Mouse (Mus musculus) ES-Bruce4 (cell line): Measurements from ENCODE around the gene Pms2. TPM values are rescaled to one million over a fixed set of nuclear protein-coding genes. Genes with fewer than 3 reads are reported as not detected.

Source experiments
- H3K27ac ChIP-seq: 2 replicates; pipeline ENCODE4 v1.5.1; 2012; ENCODE audit warnings: low read length, inconsistent platforms; ENCODE audit not compliant: insufficient read depth
- H3K27me3 ChIP-seq: 2 replicates; pipeline ENCODE4 v1.6.1; 2012; ENCODE audit warnings: mild to moderate bottlenecking, low read length, inconsistent platforms; ENCODE audit not compliant: control insufficient read depth, poor library complexity, insufficient read depth, severe bottlenecking
- H3K36me3 ChIP-seq: 2 replicates; pipeline ENCODE4 v1.6.1; 2012; ENCODE audit warnings: inconsistent platforms, mild to moderate bottlenecking, low read length, moderate library complexity; ENCODE audit not compliant: control insufficient read depth, poor library complexity, insufficient read depth, severe bottlenecking
- H3K4me1 ChIP-seq: one replicate; pipeline ENCODE4 v1.8.1; 2011; ENCODE audit warnings: low read length; ENCODE audit not compliant: control insufficient read depth, insufficient read depth
- H3K4me3 ChIP-seq: 2 replicates; pipeline ENCODE4 v1.5.1; 2011; ENCODE audit warnings: low read depth, mild to moderate bottlenecking, low read length
- H3K9ac ChIP-seq: 2 replicates; pipeline ENCODE4 v1.6.1; 2012; ENCODE audit warnings: low read depth, mild to moderate bottlenecking, inconsistent platforms; ENCODE audit not compliant: poor library complexity, severe bottlenecking
- H3K9me3 ChIP-seq: replicated peaks from 2 replicates; pipeline ENCODE4 v1.6.1; 2012; ENCODE audit warnings: mild to moderate bottlenecking, low read length, inconsistent platforms; ENCODE audit not compliant: control insufficient read depth, poor library complexity, insufficient read depth, severe bottlenecking
- CTCF ChIP-seq: IDR thresholded peaks from one replicate; pipeline ENCODE4 v1.8.1; 2011; ENCODE audit warnings: low read depth, low read length
- EP300 ChIP-seq: IDR thresholded peaks from 2 replicates; pipeline ENCODE4 v1.6.1; 2011; ENCODE audit warnings: low read depth, low read length; ENCODE audit not compliant: insufficient read depth
- POLR2A ChIP-seq: IDR thresholded peaks from one replicate; pipeline ENCODE4 v1.8.1; 2011; ENCODE audit warnings: low read length; ENCODE audit not compliant: insufficient read depth
- polyA plus RNA-seq: library from polyadenylated mRNA; stranded (reverse); fragments of >200 nt; gene quantifications from 2 replicates; pipeline ENCODE4 v1.2.4, GENCODE M21; 2011; ENCODE audit warnings: low read depth; ENCODE audit not compliant: missing spikeins, insufficient read depth, insufficient read length

The Pms2 gene
- polyA plus RNA-seq, 1 experiment, result 29.7 TPM

GRCm38 (mm10) chr5:143936156-143936555 is 26.4 kb downstream of the Pms2 start:
- no peak overlapping the region for H3K4me3 ChIP-seq
- TF ChIP-seq CTCF (no peak), POLR2A (no peak), EP300 (no peak)
- H3K4me1 ChIP-seq, result no peaks in the 10 kb centered on the region
- no peaks in the 10 kb centered on the region for H3K27me3 ChIP-seq
- H3K9ac ChIP-seq, result no peak overlapping the region
- no peaks in the 10 kb centered on the region for H3K36me3 ChIP-seq
- H3K9me3 ChIP-seq, result no peaks in the 10 kb centered on the region
- H3K27ac ChIP-seq, result no peak overlapping the region

- Histone ChIP-seq H3K27me3 (no peaks in the 10 kb centered on the region), H3K27ac (no peak overlapping the region), H3K9ac (no peak overlapping the region), H3K36me3 (no peaks in the 10 kb centered on the region), H3K4me3 (no peak overlapping the region), H3K9me3 (no peaks in the 10 kb centered on the region), H3K4me1 (no peaks in the 10 kb centered on the region)
- TF ChIP-seq EP300 (no peak), CTCF (no peak), POLR2A (no peak)
Observed at GRCm38 (mm10) chr5:143941588-143941987, 31.8 kb downstream of the Pms2 start.

- no peaks in the 10 kb centered on the region for H3K36me3 ChIP-seq
- no peaks in the 10 kb centered on the region for H3K9me3 ChIP-seq
- H3K4me3 ChIP-seq, result no peak overlapping the region
- H3K4me1 ChIP-seq, result peaks cover 2% of the 10 kb centered on the region
- no peaks in the 10 kb centered on the region for H3K27me3 ChIP-seq
- H3K9ac ChIP-seq, result no peak overlapping the region
- H3K27ac ChIP-seq, result no peak overlapping the region
- TF ChIP-seq EP300, result no peak
- no peak for TF ChIP-seq CTCF
- no peak for TF ChIP-seq POLR2A
Observed at GRCm38 (mm10) chr5:143943231-143944125, 33.7 kb downstream of the Pms2 start.

- no peaks in the 10 kb centered on the region for H3K36me3 ChIP-seq
- H3K9ac ChIP-seq, result no peak overlapping the region
- peaks cover 4% of the 10 kb centered on the region for H3K4me1 ChIP-seq
- H3K27me3 ChIP-seq, result no peaks in the 10 kb centered on the region
- no peaks in the 10 kb centered on the region for H3K9me3 ChIP-seq
- no peak overlapping the region for H3K4me3 ChIP-seq
- TF ChIP-seq EP300 (no peak), CTCF (no peak)
- H3K27ac ChIP-seq, result no peak overlapping the region
Observed at GRCm38 (mm10) chr5:143948361-143948760, 38.6 kb downstream of the Pms2 start.

- H3K27ac ChIP-seq, result no peak overlapping the region
- H3K4me1 ChIP-seq, result peaks cover 4% of the 10 kb centered on the region
- H3K4me3 ChIP-seq, result no peak overlapping the region
- no peak overlapping the region for H3K9ac ChIP-seq
- no peak for TF ChIP-seq EP300
- H3K9me3 ChIP-seq, result no peaks in the 10 kb centered on the region
- H3K36me3 ChIP-seq, result no peaks in the 10 kb centered on the region
- no peaks in the 10 kb centered on the region for H3K27me3 ChIP-seq
Observed at GRCm38 (mm10) chr5:143950016-143950415, 40.3 kb downstream of the Pms2 start.

GRCm38 (mm10) chr5:143957101-143957500 is 47.3 kb downstream of the Pms2 start:
- Histone ChIP-seq H3K27me3 (no peaks in the 10 kb centered on the region), H3K36me3 (no peaks in the 10 kb centered on the region), H3K4me1 (no peaks in the 10 kb centered on the region), H3K27ac (no peak overlapping the region), H3K4me3 (no peak overlapping the region), H3K9me3 (no peaks in the 10 kb centered on the region; the same call in 1 of the 2 replicates), H3K9ac (no peak overlapping the region)
- TF ChIP-seq CTCF, result no peak
- no peak for TF ChIP-seq POLR2A
- TF ChIP-seq EP300, result no peak
